Mouse (Mus musculus) urinary bladder, postnatal 25 days (tissue): ENCODE measurements around the gene Uncx.
"Not testable (repeated sequence)": the region's sequence is repeated elsewhere in the genome, so short reads cannot be mapped to it uniquely, and the experiment has no call there.

ENCODE experiments used
- DNase-seq: peaks from one replicate; pipeline ENCODE4 v3.0.0; 2022; ENCODE audit warnings: low spot score

The Uncx gene

DNA sequence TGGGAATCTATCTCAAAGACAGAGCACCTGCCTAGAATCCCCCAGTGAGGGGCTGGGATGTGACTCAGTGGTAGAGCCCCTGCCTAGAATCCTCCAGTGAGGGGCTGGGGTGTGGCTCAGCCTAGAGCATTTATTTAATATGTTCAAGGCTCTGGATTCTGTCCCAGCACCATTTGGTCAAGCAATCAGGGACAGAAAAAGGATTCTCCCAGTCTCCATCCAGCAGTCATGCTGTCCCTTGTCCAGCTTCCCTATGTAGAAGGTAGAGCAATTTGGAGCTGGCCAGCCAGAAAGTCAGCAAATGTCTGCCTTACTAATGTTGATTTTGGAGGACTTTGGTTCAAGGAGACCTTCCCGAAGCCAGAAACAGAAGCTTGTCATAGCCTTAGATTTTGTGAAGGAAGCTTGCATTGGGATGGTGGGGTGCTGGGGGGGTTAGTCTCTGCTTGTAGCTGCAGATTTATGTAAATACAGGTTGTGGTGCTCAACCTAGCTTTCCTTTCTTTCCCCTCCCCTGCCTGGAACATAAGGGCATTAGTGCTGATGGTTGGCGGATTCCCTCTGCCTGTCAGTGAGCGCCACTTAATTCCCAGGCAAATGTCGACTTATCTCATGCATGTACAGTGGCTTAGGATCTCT is 18.2 kb downstream of the Uncx start:
- no peak for DNase-seq

DNA sequence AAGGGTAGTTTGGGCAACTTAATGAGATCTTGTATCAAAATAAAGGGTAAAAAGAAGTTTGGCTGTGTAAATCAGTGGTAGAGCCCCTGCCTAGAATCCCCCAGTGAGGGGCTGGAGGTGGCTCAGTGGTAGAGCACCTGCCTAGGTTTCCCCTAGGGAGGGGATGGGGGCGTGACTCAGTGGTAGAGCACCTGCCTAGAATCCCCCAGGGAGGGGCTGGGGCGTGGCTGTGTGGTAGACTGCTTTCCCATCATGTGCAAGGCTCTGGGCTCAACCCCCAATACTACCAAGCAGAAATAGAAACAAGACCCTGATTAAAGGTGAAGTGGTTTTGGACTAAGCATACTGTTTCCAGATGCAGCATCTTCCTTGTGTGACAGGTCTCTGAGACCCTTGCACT is 21.4 kb downstream of the Uncx start:
- DNase-seq = no peak

DNA sequence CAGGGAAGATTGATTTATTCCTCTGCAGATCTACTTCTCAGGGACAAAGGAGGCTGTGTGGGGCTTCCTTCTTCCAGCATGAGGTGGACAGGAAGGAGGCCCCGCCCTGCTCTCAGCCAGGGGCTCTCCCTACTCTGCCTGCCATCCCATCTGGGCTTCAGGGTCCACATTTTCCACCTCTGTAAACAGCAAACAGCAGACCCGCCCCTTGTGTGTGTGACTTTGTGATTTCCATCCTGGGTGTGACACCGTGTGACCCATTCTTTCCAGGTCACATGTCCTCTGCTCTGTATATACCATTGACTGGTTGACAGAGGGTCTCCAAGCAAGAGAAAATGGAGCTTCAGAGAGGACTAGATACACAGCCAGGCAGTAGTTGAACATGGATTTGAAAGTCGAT is 22.2 kb downstream of the Uncx start:
- DNase-seq = no peak

DNA sequence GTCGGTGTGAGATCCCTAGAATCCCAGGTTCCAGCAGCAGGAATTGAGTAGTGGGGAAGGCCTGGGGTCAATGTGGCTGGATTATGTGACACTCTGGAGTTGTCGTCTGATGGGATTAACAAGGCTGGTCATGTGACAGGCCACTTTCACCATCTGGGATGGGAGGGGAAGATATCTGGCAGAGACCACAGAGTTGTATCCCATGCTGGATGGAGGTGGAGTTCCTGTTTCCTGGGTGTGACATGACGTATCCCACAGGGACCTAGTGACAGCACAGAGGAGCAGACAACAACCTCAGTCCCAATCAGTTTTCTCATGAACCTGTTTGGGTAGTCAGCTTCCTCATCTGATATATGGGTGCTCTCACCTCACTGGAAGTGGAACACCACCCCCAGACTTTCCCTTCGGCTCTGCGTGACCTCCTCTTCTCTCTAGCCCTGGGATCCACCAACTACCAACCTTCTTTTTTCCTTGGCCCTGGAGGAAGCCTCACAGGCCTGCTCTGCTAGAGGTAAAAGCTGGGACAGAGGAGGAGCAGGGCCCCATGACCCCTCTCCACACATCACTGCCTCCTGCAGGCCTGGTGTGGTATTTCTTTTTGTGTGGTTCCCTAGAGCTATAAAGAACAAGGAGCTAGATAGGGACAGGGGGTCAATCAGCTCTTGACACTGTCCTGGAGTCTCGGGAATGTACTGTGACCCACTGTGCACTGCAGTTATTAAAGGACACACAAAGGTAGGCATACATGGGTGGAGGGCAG is 23.5 kb downstream of the Uncx start:
- no peak for DNase-seq

DNA sequence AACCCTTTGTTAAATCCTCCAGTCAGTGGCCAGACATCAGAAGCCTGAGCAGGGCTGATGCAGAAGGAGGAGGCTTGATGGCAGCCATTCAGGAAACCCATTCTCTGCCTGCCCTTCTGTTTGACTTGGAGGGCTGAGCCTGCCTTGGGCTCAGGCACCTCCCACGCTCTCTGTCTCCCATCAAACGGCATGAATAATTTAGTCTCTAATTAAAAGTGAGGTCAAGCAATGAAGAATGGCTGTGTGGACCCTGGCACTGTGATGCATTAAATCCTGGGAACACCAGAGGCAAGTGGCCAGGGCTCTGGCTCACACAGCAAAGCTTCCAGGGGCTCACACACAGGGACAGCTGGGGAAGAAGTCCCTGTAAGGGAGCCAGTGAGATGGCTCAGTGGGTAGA is 24.8 kb downstream of the Uncx start:
- no peak for DNase-seq

DNA sequence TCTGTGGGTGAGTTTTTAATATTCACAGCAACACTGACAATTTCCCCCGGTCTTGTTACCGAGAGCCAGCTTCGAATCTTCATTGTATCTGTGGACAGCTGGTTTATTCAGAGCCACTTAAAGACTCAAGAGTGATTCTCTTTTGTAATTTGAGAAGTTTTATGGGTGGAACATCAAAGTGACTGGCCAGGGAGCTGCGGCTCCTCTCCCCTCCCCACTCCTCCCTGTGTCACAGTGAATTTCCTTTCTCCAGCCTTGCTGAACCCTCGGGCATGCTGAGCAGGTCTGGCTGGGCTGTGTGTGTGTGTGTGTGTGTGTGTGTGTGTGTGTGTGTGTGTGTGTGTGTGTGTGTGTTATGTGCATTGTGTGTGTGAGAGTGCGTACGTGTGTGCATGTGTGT is 29.2 kb downstream of the Uncx start:
- DNase-seq = no peak

DNA sequence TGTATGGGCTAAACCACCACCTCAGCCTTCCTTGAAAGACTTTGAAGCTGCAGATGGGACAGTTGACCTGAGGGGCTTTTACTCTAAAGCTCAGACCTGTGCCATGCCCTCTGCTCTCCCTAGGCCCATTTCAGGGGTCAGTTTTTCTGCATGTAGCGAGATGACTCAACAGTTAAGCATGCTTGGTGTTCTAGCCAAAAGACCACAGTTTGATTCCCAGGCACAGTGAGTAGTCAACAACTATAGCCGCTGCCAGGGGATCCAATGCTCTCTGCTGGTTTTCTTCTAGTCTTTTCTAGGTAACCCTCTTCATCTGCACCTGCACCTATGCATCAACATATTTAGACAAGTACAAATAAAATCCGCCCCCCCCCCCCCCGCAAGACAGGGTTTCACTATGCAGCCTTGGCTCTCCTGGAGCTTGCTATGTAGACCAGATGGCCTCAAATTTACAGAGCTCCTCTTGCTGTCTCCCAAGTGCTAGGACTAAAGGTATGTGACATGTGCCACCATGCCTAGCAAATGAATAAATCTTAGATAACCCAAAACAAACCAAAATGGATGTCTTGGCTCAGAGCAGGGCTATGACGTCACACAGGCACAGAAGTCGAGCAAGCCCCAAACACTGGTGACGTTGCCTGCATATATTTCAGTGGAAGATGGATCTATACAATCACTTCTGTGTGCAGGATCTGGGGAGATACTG is 30.5 kb downstream of the Uncx start:
- no peak for DNase-seq

DNA sequence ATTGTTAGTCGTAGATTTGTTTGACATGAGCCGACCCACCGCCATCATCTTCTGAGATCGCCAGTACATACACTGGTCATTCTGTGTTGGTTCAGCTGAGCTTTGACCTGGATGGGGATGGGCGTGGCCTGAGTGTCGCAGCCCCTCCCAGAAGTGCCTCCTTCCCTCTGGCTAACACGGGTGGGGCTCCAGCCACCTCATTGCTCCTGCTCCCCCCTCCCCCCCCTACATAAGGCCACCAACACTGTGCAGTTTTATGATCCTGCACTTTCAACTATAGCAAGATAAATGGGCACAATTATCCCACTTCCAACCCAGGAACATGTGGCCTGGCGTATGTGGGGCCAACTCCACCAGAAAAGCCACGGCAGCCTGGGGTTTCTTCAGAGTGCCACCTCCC is 31.8 kb downstream of the Uncx start:
- no peak for DNase-seq

DNA sequence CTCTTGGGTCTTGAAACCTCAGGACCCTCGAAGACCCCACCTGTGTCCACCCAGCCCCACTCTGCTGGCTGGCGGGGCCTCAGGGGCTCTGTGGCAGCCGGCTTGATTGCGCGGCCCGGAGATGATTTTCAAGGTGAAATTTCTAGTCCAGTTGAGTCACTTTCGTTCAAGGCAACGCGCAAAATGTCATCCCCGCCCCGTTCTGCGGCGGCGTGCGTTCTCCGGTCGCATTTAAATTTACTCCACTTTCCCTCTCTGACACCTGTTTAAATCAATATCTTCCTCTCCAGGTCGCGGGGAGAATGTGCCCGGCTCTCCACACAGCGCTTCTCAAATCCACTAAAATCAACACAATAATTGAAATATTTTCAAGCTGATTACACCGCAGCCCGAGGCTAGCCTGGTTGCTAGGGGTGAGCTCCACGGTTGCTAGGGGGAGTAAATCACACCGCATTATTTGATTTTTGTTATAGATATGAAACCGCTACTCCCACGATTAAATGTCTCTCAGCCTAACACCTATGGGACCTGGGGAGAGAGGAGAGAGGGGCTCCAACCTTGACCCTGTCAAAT is 37.0 kb downstream of the Uncx start:
- DNase-seq = no peak

DNA sequence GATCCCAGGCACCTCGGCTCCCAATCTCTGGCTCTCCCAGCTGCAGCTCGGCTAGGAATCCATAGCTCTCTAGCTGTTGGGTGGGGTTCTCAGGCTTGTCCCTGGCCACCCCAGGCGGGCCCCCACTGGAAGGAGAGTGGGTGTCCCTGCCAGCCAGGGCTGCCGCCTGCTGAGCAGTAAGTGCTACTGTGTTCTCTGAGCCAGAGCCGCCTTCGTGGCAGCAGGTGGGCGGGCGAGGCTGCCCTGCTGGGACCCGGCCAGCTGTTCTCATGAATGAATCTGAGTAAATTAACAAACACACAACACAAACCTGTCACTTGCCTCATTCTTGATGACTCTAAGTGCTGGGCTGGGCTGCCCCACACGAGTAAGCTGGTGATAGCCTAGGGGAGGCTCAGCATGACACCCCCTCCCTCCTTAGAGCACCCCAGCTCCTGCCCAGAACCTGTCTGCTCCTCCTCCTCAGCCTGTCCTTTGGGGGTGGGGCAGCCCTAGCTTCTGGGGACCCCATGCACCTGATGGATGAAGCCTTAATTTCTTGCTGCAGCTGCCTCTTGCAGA is 38.1 kb downstream of the Uncx start:
- no peak for DNase-seq

DNA sequence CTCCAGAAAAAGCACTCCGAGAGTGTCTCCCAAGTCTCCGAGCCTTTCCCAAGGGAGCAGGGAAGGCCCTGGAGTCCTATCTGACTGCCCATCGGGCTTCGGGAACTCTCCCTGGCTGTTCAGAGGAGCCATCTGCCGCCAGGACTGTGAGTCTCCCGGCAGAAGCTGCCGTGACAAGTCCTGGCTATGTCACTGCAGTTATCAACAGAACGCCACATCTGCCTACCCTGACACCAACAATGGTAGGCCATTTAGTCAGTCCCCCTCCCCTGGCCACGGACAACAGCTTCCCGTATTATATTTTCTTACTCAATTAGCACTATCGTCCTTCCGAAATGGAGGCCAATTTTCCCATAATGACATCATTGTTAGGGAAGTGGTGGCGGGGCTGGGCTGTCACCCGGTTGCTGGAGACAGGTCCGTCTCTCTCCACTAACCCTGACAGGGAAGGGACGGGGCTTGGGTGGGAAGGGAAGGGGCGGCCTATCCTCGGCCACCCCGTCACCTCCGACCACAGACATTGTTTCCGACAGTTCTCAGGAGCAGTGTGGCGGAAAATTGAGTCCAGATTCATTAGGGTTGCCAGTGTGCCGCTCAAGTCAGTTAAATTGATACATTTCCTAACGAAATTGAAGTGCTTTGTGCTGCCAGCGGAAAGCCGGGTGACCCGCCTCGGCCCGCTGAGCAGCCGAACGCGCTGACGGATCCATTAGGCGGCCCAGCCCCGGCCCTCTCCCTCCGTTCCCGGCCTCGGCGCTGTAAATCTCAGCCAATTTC is 41.9 kb downstream of the Uncx start:
- DNase-seq = no peak

DNA sequence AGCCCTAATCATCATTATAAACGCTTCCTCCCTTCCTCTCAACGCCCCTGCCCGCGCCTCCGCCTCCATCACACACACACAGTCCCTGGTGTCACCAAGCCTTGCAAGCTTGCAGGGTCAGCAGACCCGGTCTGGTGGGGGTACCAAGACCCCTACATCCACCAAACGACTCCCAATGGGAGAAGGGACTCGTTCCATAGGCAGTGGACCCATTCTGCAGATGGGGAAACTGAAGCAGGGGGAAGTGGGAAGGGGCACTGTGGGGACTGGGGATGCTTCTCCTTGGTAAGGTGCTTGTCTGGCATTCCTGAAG is 42.4 kb downstream of the Uncx start:
- no peak for DNase-seq

DNA sequence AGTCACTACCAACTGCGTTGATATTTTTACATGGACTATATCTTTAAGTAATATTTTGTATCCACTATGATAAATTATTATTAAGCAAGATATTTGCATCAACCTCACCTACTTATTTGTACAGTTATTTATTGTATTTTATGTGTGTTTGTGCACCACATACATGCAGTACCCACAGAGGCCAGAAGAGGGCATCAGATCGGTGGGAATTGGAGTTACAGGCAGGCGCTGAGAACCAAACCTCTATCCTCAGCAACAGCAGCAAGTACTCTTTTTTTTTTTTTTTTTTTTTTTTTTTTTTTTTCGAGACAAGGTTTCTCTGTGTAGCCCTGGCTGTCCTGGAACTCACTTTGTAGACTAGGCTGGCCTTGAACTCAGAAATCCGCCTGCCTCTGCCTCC is 44.2 kb downstream of the Uncx start:
- not testable (repeated sequence) for DNase-seq

DNA sequence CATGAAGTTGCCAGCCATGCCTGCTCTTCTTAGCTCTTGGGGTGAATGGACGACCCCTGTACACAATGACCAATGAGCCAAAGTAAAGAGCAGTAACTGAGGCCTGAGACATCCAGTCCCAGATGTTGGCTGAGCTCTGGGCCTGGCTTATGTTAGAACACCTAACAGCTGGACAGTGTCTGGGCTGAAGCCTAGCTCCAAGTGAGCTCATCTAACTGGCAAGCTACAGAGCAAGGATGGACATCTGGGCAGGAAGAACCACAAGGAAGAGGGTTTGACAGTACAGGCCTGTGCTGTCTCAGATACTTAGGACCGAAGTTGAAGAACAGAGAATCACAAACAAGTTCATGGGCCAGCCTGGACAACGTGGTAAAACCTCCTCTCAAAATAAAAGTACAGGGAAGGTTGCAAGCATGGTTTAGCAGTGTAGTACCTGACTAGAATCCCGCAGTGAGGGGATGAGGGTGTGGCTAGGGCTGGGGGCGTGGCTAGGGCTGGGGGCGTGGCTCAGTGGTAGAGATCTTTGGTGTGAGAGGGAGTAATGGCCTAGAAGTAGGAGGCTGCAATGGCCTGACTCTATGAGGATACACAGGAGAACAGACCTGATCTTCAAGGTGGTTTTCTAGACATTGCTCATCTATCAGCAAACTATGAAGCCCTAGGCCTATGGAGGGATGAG is 47.5 kb downstream of the Uncx start:
- DNase-seq = not testable (repeated sequence)

DNA sequence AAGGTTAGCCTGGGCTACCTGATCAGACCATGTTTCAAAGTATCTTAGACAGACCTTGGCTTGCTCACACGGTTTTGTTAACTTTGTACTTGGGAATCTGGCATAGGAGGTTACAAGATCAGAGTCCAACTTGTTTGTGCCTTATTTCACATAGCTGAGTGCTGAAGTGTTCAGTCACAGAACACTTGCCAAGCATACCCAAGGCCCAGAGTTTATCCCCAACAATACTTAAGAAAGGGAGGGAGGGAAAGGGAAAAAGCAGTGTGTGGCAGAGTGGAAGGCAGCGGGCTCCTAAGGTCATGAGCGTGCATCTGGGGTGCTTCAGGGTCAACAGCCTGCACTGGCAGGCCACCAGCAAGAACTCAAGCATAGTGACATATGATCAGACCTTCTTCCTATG is 48.7 kb downstream of the Uncx start:
- DNase-seq = no peak

DNA sequence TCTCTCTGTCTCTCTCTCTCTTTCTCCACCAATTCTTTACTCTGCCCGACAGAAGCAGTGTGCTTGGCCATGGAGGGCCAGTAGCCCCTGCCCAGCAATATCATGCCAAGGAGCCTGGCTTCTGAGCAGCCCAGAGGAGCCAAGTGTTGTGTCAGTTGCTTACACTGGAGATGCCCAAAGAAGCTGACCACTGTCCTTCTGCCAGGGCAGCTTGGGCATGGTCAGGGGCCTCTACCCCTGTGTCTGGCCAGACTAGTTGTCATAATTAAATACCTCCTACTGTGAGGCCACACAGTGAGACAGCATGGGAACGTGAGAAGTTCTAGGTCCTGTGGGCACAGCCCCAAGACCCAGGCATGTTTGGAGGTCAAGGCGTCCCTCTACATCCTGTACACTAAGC is 49.6 kb downstream of the Uncx start:
- no peak for DNase-seq

DNA sequence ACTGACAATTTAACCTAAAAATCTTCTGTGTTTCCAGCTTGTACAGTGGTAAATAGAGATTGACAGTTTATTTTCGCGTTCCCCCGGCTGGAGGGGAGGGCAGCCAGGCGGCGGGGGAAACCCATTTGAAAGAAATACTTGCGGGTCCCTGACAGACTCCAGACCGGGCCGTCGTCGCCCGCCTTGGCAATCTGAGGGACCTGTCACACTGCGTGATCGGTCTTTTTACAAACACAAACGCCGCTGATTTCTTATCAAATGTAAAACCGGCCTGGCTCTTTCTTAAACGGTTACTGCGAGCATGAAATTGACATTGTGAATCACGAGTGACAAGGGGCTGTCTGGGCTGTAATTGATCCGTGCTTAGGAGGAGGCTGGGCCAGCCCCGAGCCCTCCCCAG is 50.5 kb downstream of the Uncx start:
- DNase-seq = no peak

DNA sequence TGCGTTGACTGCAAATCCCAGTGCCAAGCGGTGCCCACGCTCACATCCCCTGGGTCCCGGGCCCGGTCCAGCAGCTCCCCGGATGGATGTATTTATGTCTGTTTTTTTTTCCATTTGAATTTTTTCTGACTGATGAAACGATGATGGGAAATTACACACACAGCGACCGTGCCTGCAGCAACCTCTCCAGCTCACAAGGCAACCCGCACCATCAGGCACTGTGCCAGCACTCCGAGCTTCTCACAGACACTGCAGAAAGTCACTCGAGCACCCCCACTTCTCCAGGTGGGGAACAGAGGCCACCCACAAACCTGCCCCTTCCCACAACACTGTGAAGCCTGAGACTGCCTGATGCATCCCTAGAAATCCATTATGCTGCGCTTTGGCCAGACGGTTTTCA is 51.7 kb downstream of the Uncx start:
- DNase-seq = no peak
